Mouse (Mus musculus) kidney, adult 11 months (tissue): ENCODE results near the gene Lman1l.

Source experiments
- DNase-seq: peaks from one replicate; pipeline ENCODE4 v3.0.0; 2022

Lman1l gene

GRCm38 (mm10) chr9:57644944-57645893, 24.6 kb upstream of the Lman1l start:
- DNase-seq, result peak; percentile 91

GRCm38 (mm10) chr9:57644442-57644943, 23.9 kb upstream of the Lman1l start:
- no peak for DNase-seq

GRCm38 (mm10) chr9:57643856-57644180, 23.2 kb upstream of the Lman1l start:
- DNase-seq, result no peak

GRCm38 (mm10) chr9:57643169-57643855, 22.7 kb upstream of the Lman1l start:
- DNase-seq, result peak; percentile 55

GRCm38 (mm10) chr9:57641775-57642550, 21.4 kb upstream of the Lman1l start:
- no peak for DNase-seq

- no peak for DNase-seq
These were observed 20.4 kb upstream of the Lman1l start for GRCm38 (mm10) chr9:57641022-57641421.

- DNase-seq, result peak; percentile 47
These were observed 19.8 kb upstream of the Lman1l start for GRCm38 (mm10) chr9:57640384-57640783.

- DNase-seq, result no peak
These were observed 19.2 kb upstream of the Lman1l start for GRCm38 (mm10) chr9:57639661-57640328.

- peak; percentile 90 for DNase-seq
These were observed 18.3 kb upstream of the Lman1l start for GRCm38 (mm10) chr9:57638651-57639459.

- DNase-seq, result peak; percentile 75
These were observed 17.3 kb upstream of the Lman1l start for GRCm38 (mm10) chr9:57637741-57638322.

GRCm38 (mm10) chr9:57637272-57637671, 16.7 kb upstream of the Lman1l start:
- no peak for DNase-seq

GRCm38 (mm10) chr9:57633481-57634024, 13.0 kb upstream of the Lman1l start:
- DNase-seq, result no peak

GRCm38 (mm10) chr9:57629118-57629874, 8.7 kb upstream of the Lman1l start:
- peak; percentile 59 for DNase-seq

- DNase-seq, result no peak
These were observed 8.1 kb upstream of the Lman1l start for GRCm38 (mm10) chr9:57628717-57629116.

GRCm38 (mm10) chr9:57627892-57628291, 7.3 kb upstream of the Lman1l start:
- no peak for DNase-seq

GRCm38 (mm10) chr9:57627191-57627590, 6.6 kb upstream of the Lman1l start:
- DNase-seq, result no peak

GRCm38 (mm10) chr9:57625674-57626500, 5.3 kb upstream of the Lman1l start:
- no peak for DNase-seq

- no peak for DNase-seq
These were observed 3.7 kb upstream of the Lman1l start for GRCm38 (mm10) chr9:57624295-57624694.

GRCm38 (mm10) chr9:57618854-57619253, 1.7 kb downstream of the Lman1l start:
- no peak for DNase-seq
